Mouse (Mus musculus): Measurements from ENCODE around the gene Elk3.

DNA sequence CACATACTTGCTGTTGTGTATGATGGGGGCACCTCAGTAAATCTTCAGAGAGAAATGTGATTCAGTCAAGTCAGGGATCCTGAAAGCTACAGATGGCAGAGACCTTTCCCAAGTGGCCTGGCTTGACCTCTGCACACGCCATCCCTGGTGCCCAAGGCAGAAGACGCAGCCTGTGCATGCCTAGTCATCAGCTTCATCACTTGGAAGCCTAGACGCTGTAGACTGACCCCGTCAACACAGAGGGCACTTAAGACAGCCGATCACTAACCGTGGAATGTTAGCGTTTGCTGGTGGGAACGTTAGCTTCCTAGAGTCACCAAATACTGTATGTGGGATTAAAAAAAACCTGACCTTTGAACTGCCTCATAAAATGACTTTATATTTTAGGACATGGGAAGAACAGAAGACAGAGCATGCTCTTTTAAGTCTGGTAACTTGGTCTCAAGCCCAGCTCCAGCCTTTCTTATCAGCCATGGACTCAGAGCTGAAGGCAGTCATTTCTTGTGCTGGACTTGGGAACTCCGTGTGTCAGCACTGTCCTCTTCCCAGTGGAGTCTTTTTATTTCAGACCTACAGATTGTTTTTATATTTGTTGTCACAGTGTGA is 71.6 kb downstream of the Elk3 start:
- TF ChIP-seq CTCF (IDR thresholded peaks at IDR 0.05; ENCODE audit: low read depth, low read length) (no peak), POLR2A (IDR thresholded peaks at IDR 0.05; ENCODE audit: borderline replicate concordance, low read depth, low read length) (no peak)
